Mouse (Mus musculus) forelimb bud, embryonic 11.5 days (tissue): ENCODE measurements around the gene Corin.

Experiments
- DNase-seq: peaks from one replicate; pipeline ENCODE4 v3.0.0-alpha.2; 2012; ENCODE audit warnings: low read depth, low spot score

Gene Corin

DNA sequence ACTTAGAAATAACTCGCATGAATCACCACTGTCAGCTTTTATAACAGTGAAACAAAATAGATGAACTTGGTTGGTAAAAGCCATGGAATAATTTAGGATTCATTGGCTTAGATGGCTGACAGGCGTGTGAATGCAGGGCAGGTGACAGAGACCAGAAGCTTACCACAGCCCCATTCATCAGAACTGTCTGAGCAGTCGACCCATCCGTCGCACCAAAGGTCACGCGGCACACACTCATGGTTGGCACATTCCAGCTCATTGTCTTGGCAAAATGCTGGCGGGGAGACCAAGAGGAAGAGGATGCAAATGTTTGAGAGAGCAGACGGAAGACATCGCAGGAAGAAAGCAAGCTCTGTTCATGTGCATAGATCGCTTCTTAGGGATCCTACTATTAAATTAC lies 173.6 kb downstream of the Corin start:
- DNase-seq, result no peak

DNA sequence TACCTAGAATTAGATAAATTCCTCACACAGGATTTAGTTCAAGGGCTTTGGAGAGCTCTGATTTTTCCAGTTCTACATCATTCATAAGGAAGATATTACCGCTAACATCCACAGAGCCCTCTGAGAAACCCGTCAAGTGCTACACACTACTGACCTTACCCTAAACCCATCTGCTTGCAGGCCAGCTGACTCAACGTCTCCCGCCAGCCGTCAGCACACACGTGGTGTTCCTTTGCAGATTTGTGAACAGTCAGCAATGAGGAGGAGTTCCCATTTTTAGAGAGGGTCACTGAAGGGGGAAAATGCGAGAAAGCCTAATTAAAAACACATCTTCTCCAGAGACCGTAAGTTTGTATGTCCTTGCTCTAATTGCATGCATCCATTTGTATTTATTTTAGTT lies 174.8 kb downstream of the Corin start:
- peak; percentile 14 for DNase-seq

DNA sequence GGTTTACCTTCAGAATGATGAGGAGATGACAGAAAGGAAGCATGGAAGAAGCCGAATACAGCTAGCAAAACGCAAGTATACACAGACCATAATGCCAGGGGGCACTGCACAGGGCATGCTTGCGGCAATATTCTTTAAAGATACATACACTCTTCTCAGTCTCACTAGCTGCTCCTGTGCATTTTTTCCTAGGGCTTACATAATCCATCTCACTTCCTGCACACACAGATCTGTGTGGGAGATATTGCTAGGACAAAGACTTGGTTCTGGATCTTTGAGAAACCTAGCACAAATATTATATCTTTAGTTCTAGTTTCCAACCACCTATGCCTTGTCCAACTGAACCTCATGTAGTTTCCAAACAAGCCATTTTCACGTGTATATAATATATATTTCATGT lies 189.0 kb downstream of the Corin start:
- no peak for DNase-seq

DNA sequence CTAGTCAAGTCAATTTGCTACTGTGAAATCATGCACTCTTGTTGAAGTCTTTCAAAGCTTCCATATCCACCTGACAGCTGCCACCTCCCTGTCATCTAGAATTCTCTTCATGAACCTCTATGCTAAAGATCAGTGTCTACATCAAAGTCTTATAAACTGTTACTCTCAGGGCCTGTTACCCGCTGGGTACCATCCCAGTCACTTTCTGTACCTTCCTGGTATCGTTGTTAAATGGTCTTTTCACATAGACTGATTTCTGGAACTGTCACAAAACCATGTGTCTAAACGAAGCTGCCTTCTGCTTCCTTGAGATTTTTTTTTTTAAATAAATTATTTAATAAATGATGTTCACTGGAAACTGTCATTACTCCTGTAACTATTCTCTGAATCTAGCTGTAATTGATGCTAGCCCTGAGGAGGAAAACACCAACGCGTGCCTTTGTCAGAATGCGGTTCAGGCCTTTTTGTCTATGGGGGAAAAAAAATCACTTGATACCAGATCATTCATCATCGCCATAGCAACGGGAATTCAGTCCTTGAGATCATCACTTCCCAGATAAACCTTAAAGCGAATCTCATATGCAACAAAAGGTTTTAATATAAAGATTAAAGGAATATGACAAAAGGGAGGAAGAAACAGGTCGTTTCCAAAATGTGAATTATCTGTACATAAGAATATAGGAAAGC lies 205.7 kb downstream of the Corin start:
- no peak for DNase-seq

DNA sequence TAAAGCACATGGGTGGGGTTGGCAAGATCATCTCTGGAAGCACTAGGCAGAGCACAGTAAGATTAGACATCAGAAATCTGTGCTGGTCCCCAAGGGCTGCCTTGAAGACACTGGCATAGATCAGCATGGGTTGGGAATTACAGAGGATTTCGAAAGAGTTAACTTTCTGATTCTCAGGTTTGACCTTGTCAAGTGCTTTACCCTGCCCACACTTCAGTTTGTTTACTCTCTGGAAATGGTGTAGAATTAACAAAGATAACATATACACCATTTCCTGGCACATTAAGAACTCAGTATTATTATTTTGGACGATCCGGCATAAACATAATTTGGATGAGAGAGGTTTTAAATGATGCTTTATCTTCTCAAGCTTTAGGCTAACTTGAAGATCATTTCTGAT lies 219.2 kb downstream of the Corin start:
- no peak for DNase-seq

DNA sequence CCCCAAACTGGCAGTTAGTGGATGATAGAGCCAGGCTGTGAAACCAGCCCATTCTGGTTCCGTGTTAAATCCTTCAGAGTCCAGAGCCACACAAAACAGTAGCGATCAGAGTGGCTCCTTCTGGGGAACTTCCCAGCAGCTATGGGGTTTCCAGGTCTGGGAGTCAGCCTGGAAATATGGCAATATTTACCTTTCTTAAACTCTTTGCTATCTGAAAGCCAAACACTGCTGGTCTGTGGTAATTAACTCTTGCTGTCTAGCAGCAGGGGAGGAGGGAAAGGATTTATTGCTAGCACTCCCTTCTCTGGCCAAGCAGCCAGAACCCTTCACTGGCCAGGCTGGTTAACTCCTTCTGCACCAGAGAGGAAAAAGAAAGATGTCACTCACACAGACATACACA lies 221.4 kb downstream of the Corin start:
- DNase-seq, result peak; percentile 46

DNA sequence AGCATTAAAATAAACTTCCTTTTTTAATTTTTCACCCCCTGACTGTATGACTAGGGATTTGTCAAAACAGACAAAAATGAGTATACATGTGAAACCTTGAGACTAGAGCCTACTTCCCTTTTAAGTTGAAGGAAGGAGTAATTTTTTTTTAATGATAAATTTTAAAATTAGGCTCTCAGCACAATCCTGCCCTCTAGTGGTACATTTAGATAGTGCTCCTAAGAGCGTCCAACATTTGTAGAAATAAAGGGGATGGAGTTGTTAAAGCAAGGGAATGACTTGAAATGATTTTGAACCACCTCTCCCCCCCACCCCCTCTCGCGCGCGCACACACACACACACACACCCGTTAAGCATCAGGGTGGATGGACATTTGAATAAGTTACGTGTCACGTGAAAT lies 234.6 kb downstream of the Corin start:
- DNase-seq, result peak; percentile 36

DNA sequence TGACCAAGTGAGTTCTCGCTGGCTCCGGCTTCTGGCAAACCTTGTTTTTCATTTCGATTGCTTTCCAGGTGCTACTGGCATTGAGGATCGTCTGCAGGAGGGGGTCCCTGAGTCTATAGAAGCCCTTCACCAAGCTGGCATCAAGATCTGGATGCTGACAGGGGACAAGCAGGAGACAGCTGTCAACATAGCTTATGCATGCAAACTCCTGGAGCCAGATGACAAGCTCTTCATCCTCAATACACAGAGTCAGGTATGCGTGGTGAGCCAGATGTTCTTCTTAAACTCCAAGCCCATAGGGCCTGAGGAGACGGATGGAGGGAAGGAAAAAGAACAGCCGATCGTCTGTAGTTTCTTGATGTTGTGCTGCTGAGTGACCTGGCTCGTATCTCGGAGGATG lies 235.1 kb downstream of the Corin start:
- no peak for DNase-seq

DNA sequence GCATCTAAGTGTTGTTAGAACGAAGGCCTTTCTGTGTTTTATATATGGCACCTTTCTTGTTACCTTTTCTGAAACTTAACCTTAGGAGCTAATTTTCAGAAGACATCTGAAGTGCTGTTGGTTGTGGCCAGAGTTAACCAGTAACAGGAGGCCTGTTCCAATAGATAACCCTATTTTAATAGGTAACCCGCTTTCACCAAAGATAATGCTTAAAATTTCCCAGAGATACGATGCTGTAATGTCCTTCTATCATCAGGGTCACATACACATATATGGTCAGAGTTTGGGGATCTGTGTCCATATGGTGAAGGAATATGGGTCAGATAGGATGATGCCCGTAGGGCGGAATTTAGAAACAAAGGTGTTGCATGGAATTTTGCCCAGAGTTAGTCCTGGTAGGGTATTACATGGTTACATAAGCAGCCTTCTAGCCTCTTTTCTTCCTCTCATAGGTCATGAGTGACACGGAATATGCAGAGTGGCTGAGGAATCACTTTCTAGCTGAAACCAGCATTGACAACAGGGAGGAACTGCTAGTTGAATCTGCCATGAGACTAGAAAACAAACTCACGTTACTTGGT lies 237.2 kb downstream of the Corin start:
- no peak for DNase-seq

DNA sequence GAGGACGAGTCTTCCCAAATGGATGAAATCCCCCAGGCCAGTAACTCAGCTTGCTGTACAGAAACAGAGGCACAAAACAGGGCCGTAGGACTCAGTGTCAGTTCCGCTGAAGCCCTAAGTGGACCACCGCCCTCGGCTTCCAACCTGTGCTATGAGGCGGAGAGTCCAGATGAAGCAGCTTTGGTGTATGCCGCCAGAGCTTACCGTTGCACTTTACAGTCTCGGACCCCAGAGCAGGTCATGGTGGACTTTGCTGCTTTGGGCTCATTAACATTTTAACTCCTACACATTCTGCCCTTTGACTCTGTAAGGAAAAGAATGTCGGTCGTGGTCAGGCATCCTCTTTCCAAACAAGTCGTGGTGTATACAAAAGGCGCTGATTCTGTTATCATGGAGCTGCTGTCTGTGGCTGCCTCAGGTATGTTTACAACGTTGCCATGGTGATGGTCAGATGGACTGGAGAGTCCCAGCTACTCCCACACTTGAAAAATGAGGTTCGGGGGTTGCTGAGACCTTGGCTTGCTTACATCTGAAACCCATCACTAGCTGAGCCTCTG lies 240.0 kb downstream of the Corin start:
- DNase-seq, result no peak

DNA sequence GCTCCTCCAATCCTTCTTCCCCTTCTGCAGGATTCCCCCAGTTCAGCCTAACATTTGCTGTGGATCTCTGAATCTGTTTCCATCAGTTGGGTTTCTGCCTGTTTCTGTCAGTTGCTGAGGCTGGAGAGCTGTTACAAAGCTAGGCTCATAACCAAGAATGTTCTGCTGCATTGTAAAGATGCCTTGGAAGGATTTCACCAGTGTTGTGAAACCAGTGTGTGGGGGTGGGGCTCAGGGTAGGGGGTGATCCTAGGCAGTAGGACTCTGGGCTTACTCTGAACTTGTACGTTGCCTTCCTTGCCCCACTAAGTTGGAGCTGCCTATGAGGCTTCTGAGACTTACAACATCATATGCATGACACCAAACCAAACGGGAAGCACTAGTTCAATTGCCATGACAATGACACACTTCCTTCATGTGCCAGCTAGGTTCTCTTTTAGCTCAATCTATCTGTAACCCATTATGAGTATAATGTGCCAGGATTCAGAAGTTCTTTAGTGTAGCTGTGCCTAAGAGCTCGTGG lies 242.4 kb downstream of the Corin start:
- no peak for DNase-seq

DNA sequence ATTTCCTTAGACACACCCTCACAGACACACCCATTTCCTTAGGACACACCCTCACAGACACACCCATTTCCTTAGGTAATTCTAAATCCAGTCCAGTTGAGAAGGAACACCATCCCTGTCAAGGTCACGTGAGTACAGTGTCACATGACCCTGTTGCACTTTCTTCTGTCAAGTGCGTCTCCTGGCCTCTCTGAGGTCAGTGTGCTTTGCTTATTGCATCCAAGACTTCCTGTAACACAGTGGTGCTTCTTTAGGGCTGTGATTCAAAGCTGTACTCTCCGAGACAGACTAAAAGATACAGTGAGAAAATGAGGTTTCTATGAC lies 245.0 kb downstream of the Corin start:
- no peak for DNase-seq

DNA sequence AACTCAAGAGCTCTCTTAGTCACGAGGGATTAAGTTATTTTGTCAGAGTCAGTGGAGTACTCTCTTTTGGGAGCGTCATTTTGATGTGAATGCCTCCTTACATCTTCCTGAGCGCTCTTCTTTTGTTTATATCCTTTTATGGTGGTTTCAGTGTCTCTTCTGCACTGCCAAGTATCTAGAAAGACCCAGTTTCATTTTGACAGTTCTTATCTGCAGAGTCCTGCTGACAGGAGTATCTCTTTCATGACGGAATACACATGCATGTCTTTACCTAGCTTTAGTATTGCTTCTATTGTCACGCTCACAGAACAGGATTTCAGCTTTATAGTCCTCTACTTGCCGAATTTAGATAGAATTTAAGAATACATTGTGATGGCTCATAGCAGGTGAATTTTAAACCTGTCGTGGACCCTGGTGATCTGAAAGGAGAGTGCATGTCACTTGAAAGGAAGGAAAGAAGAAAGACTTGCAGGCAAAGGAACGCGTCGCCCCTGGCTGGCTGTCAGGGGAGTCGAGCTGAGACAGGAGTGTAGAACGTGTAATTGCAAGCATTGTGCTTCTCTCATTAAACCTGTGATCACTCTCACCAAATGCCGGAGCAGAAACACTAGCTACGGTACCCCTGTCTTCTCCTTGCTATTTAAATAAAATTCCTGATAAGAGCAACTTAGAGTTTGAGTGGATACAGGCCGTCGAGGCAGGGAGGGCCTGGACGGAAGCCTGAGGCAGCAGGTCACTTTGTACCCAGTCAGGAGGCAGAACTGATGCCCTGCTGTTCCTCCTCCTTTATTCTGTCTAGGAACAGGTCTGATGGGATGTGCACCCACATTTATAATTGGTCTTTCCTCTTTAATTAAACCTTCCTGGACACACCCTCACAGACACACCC lies 245.6 kb downstream of the Corin start:
- DNase-seq, result no peak

DNA sequence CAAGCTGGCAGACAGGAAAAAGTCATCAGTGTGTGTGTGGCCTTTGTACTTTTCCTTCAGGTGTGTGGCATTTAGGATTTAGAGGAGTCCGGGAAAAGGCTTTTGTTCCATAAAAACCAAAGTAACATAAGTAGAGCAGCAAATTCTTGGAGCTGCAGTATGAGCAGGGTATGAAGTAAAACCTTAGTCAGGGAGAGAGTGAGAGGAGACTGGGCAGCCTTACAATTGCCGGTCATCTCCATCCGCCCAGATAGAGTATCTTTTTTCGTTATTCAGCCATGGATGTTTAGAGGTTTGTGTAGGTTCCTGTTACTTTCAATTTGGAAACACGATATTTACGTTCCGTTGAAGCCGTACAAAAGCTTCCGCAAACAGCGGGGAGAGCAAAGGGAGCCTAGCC lies 247.2 kb downstream of the Corin start:
- DNase-seq, result no peak

DNA sequence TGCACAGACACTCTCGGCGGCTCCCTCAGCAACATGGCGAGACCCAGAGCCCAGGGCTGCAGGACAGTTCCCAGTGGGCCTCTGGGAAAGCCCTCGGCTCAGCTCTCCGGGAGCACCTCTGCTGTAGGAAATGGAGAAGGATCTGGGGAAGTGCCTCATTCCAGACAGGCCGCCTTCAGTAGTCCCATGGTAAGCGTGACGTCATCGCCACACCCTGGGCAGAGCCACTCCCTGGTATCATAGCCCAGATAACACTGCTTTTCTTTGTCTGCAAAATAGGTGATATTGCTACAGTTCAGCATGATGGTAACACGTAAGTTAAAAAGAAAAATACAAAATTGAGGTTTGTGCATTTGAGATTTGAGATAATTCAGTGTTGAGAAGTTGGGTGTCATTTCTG lies 249.3 kb downstream of the Corin start:
- no peak for DNase-seq

DNA sequence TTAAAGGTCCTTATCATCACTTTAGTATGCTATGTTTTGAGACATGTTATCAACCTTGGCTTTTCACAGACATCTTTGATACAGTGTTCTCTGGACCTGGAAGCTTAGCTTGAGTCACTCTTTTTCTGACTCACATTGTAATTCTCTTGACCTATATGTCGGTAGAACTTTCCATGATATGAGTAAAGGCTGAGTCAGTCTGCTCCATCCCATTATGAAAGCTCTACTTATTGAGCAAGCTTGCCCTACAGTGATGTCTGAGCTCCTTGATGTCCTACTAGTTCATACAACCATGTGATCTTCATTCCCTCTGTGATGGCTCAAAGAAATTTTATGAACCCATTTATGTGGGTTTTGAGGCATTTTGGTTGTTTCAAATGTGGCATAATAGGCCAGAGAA lies 254.1 kb downstream of the Corin start:
- no peak for DNase-seq
